8 mouse cellular contexts compared by ENCODE assay signal in genomic region chr19:8772996-8773395, GRCm38 (mm10). TPM values are rescaled to one million over a fixed set of nuclear protein-coding genes. Genes with fewer than 3 reads are reported as not detected.
DNase-seq lines count a peak whose midpoint lies in the region; ATAC-seq and TF ChIP-seq lines count a peak whose summit lies in the region.

No protein-coding gene starts in this region.

- WGBS in forebrain, embryonic 12.5 days, result 89% methylated on average over 5 of the region's 5 CpGs
- WGBS in forebrain, embryonic 16.5 days, result 89% methylated on average over 5 of the region's 5 CpGs
- WGBS in spleen, adult 2 months, result 71% methylated on average over 5 of the region's 5 CpGs
- WGBS in liver, embryonic 12.5 days (ENCODE audit: insufficient replicate concordance), result 19% methylated on average over 5 of the region's 5 CpGs
- WGBS in stomach, postnatal 0 days, result 68% methylated on average over 5 of the region's 5 CpGs

- TF ChIP-seq CTCF in spleen, adult 2 months (IDR thresholded peaks at IDR 0.05; ENCODE audit: extremely low read depth, insufficient read depth, insufficient read length, insufficient replicate concordance), result no peak
- no peak for TF ChIP-seq CTCF in stomach, postnatal 0 days (IDR thresholded peaks at IDR 0.05; ENCODE audit: low read depth)

- no peaks in the 10 kb centered on the region for H3K27me3 ChIP-seq in forebrain, embryonic 12.5 days
- H3K27me3 ChIP-seq in forebrain, embryonic 16.5 days (replicated peaks; ENCODE audit: control insufficient read depth, insufficient read depth, low read length), result no peaks in the 10 kb centered on the region
- H3K27me3 ChIP-seq in spleen, adult 2 months (ENCODE audit: control insufficient read depth, insufficient read depth, low read length), result no peaks in the 10 kb centered on the region
- no peaks in the 10 kb centered on the region for H3K27me3 ChIP-seq in liver, embryonic 12.5 days (replicated peaks)
- H3K27me3 ChIP-seq in stomach, postnatal 0 days (ENCODE audit: control insufficient read depth, insufficient read depth, low read length), result no peaks in the 10 kb centered on the region

- 0 out of 2 replicates have a peak overlapping the region, but pooled peaks have one; percentile 77 for H3K4me3 ChIP-seq in forebrain, embryonic 12.5 days (replicated peaks)
- H3K4me3 ChIP-seq in forebrain, embryonic 16.5 days (replicated peaks; ENCODE audit: low read length), result no peak overlapping the region
- peak overlapping the region; percentile 16; the same call in 1 of the 2 replicates for H3K4me3 ChIP-seq in spleen, adult 2 months (ENCODE audit: extremely low read depth, insufficient read depth, insufficient read length)
- peak overlapping the region; percentile 74 for H3K4me3 ChIP-seq in liver, embryonic 12.5 days
- peak overlapping the region; percentile 82 for H3K4me3 ChIP-seq in stomach, postnatal 0 days (ENCODE audit: low read depth, low read length)

- H3K9me3 ChIP-seq in forebrain, embryonic 12.5 days, result no peaks in the 10 kb centered on the region
- no peaks in the 10 kb centered on the region for H3K9me3 ChIP-seq in forebrain, embryonic 16.5 days (ENCODE audit: control insufficient read depth, low read length)
- H3K9me3 ChIP-seq in liver, embryonic 12.5 days (replicated peaks), result no peaks in the 10 kb centered on the region
- no peaks in the 10 kb centered on the region for H3K9me3 ChIP-seq in stomach, postnatal 0 days (ENCODE audit: control insufficient read depth, low read length)

- ATAC-seq in forebrain, embryonic 12.5 days (ENCODE audit: low FRiP score), result no peak
- ATAC-seq in forebrain, embryonic 16.5 days, result no peak
- ATAC-seq in liver, embryonic 12.5 days, result peak; percentile 72
- ATAC-seq in stomach, postnatal 0 days (ENCODE audit: low FRiP score, low TSS enrichment), result no peak

- peak overlapping the region; percentile 98 for H3K4me2 ChIP-seq in forebrain, embryonic 12.5 days
- no peak overlapping the region for H3K4me2 ChIP-seq in forebrain, embryonic 16.5 days (ENCODE audit: low read length)
- peak overlapping the region; percentile 99 for H3K4me2 ChIP-seq in liver, embryonic 12.5 days
- H3K4me2 ChIP-seq in stomach, postnatal 0 days (replicated peaks; ENCODE audit: low read depth), result peak overlapping the region; percentile 98

- DNase-seq in spleen, adult 2 months (ENCODE audit: low read depth in 1 of 2, low spot score in 2 of 2), result no peak
- no peak for DNase-seq in spleen, postnatal 4 days (ENCODE audit: low spot score in 2 of 2)
- DNase-seq in stomach, postnatal 0 days (ENCODE audit: low spot score), result no peak
- DNase-seq in right cerebral cortex, postnatal 10 days (ENCODE audit: low spot score in 2 of 2), result no peak
- no peak for DNase-seq in cerebellum, postnatal 36 days

- H3K36me3 ChIP-seq in forebrain, embryonic 12.5 days (replicated peaks), result peaks cover 44% of the 10 kb centered on the region
- H3K36me3 ChIP-seq in forebrain, embryonic 16.5 days (ENCODE audit: control insufficient read depth, insufficient read depth), result peaks cover 23% of the 10 kb centered on the region
- peaks cover 6% of the 10 kb centered on the region for H3K36me3 ChIP-seq in spleen, adult 2 months (ENCODE audit: control insufficient read depth, insufficient read depth, low read length)
- peaks cover 58% of the 10 kb centered on the region for H3K36me3 ChIP-seq in liver, embryonic 12.5 days
- peaks cover 9% of the 10 kb centered on the region for H3K36me3 ChIP-seq in stomach, postnatal 0 days (ENCODE audit: control insufficient read depth, insufficient read depth, low read length)

- H3K9ac ChIP-seq in forebrain, embryonic 12.5 days, result no peak overlapping the region
- no peak overlapping the region for H3K9ac ChIP-seq in forebrain, embryonic 16.5 days (replicated peaks; ENCODE audit: low read depth, low read length)
- peak overlapping the region; percentile 96 for H3K9ac ChIP-seq in liver, embryonic 12.5 days
- H3K9ac ChIP-seq in stomach, postnatal 0 days (ENCODE audit: low read length), result no peak overlapping the region

- TF ChIP-seq EP300 in stomach, postnatal 0 days (optimal IDR thresholded peaks at IDR 0.05), result no peak

- H3K4me1 ChIP-seq in forebrain, embryonic 12.5 days, result peaks cover 34% of the 10 kb centered on the region
- peaks cover 34% of the 10 kb centered on the region for H3K4me1 ChIP-seq in forebrain, embryonic 16.5 days (replicated peaks; ENCODE audit: control insufficient read depth, insufficient read depth, low read length)
- peaks cover 11% of the 10 kb centered on the region; the same call in 1 of the 2 replicates for H3K4me1 ChIP-seq in spleen, adult 2 months (ENCODE audit: control insufficient read depth, insufficient read depth, insufficient read length)
- H3K4me1 ChIP-seq in liver, embryonic 12.5 days, result peaks cover 53% of the 10 kb centered on the region
- peaks cover 4% of the 10 kb centered on the region; the same call in 1 of the 2 replicates for H3K4me1 ChIP-seq in stomach, postnatal 0 days (replicated peaks; ENCODE audit: control insufficient read depth, insufficient read depth)

- peak overlapping the region; percentile 19; the same call in 1 of the 2 replicates for H3K27ac ChIP-seq in forebrain, embryonic 12.5 days
- H3K27ac ChIP-seq in forebrain, embryonic 16.5 days (ENCODE audit: low read length), result no peak overlapping the region
- H3K27ac ChIP-seq in spleen, adult 2 months (ENCODE audit: insufficient read depth, low read length), result no peak overlapping the region
- H3K27ac ChIP-seq in liver, embryonic 12.5 days, result peak overlapping the region; percentile 99
- H3K27ac ChIP-seq in stomach, postnatal 0 days (replicated peaks), result no peak overlapping the region

- no peak for TF ChIP-seq POLR2A in spleen, adult 2 months (IDR thresholded peaks at IDR 0.05; ENCODE audit: low read depth, low read length)

RNA-seq across cellular contexts. Expression of gene Tmem179b, which starts 1.3 kb away (rescaled TPM):
- polyA plus RNA-seq in forebrain, embryonic 12.5 days (2016; fragmentation: Nextera tagmentation; extraction: Ambion mirVana), result 34.4 and 36.9 TPM in 2 replicates
- polyA plus RNA-seq in forebrain, embryonic 16.5 days (2015; fragmentation: Nextera tagmentation; extraction: Ambion mirVana), result 27.0 and 29.1 TPM in 2 replicates
- 87.9 and 117 TPM in 2 replicates for polyA plus RNA-seq in spleen, adult 2 months (2012; rRNA removed)
- 99.1 and 104 TPM in 2 replicates for polyA plus RNA-seq in liver, embryonic 12.5 days (2016; fragmentation: Nextera tagmentation; extraction: Ambion mirVana)
- 95.2 and 98.4 TPM in 2 replicates for polyA plus RNA-seq in stomach, postnatal 0 days (2015; fragmentation: Nextera tagmentation; extraction: Ambion mirVana)

RNA-seq across cellular contexts. Expression of gene Tmem223, which starts 2.2 kb away (rescaled TPM):
- polyA plus RNA-seq in forebrain, embryonic 12.5 days (2016; fragmentation: Nextera tagmentation; extraction: Ambion mirVana), result 203 and 210 TPM in 2 replicates
- polyA plus RNA-seq in forebrain, embryonic 16.5 days (2015; fragmentation: Nextera tagmentation; extraction: Ambion mirVana), result 230 and 247 TPM in 2 replicates
- polyA plus RNA-seq in spleen, adult 2 months (2012; rRNA removed), result 86.1 and 135 TPM in 2 replicates
- polyA plus RNA-seq in liver, embryonic 12.5 days (2016; fragmentation: Nextera tagmentation; extraction: Ambion mirVana), result 77.4 and 80.0 TPM in 2 replicates
- 114 and 117 TPM in 2 replicates for polyA plus RNA-seq in stomach, postnatal 0 days (2015; fragmentation: Nextera tagmentation; extraction: Ambion mirVana)

RNA-seq across cellular contexts. Expression of gene Taf6l, which starts 13.2 kb away (rescaled TPM):
- 35.9 and 41.5 TPM in 2 replicates for polyA plus RNA-seq in forebrain, embryonic 12.5 days (2016; fragmentation: Nextera tagmentation; extraction: Ambion mirVana)
- 30.8 and 32.2 TPM in 2 replicates for polyA plus RNA-seq in forebrain, embryonic 16.5 days (2015; fragmentation: Nextera tagmentation; extraction: Ambion mirVana)
- 11.3 and 15.8 TPM in 2 replicates for polyA plus RNA-seq in spleen, adult 2 months (2012; rRNA removed)
- polyA plus RNA-seq in liver, embryonic 12.5 days (2016; fragmentation: Nextera tagmentation; extraction: Ambion mirVana), result 21.8 and 23.1 TPM in 2 replicates
- polyA plus RNA-seq in stomach, postnatal 0 days (2015; fragmentation: Nextera tagmentation; extraction: Ambion mirVana), result 9.7 and 10.5 TPM in 2 replicates

RNA-seq across cellular contexts. Expression of gene Nxf1, which starts 16.1 kb away (rescaled TPM):
- polyA plus RNA-seq in forebrain, embryonic 12.5 days (2016; fragmentation: Nextera tagmentation; extraction: Ambion mirVana), result 206 and 225 TPM in 2 replicates
- 200 and 218 TPM in 2 replicates for polyA plus RNA-seq in forebrain, embryonic 16.5 days (2015; fragmentation: Nextera tagmentation; extraction: Ambion mirVana)
- 80.2 and 104 TPM in 2 replicates for polyA plus RNA-seq in spleen, adult 2 months (2012; rRNA removed)
- polyA plus RNA-seq in liver, embryonic 12.5 days (2016; fragmentation: Nextera tagmentation; extraction: Ambion mirVana), result 116 and 130 TPM in 2 replicates
- 57.5 and 61.6 TPM in 2 replicates for polyA plus RNA-seq in stomach, postnatal 0 days (2015; fragmentation: Nextera tagmentation; extraction: Ambion mirVana)

RNA-seq across cellular contexts. Expression of gene Polr2g, which starts 25.4 kb away (rescaled TPM):
- polyA plus RNA-seq in forebrain, embryonic 12.5 days (2016; fragmentation: Nextera tagmentation; extraction: Ambion mirVana), result 158 and 161 TPM in 2 replicates
- polyA plus RNA-seq in forebrain, embryonic 16.5 days (2015; fragmentation: Nextera tagmentation; extraction: Ambion mirVana), result 160 and 164 TPM in 2 replicates
- polyA plus RNA-seq in spleen, adult 2 months (2012; rRNA removed), result 27.9 and 30.3 TPM in 2 replicates
- 105 and 110 TPM in 2 replicates for polyA plus RNA-seq in liver, embryonic 12.5 days (2016; fragmentation: Nextera tagmentation; extraction: Ambion mirVana)
- polyA plus RNA-seq in stomach, postnatal 0 days (2015; fragmentation: Nextera tagmentation; extraction: Ambion mirVana), result 103 and 108 TPM in 2 replicates

Comparison
In these comparisons a context has a peak if more than half of its experiments do, and no peak if none do; other contexts are left out.
1. H3K27ac ChIP-seq: peak in forebrain, embryonic 12.5 days (single experiment) and liver, embryonic 12.5 days (single experiment); none in forebrain, embryonic 16.5 days (single experiment), spleen, adult 2 months (single experiment) and stomach, postnatal 0 days (single experiment).